Mouse (Mus musculus) thymus, postnatal 25 days (tissue): ENCODE measurements around the gene Mamstr.
"Not testable (repeated sequence)": the region's sequence is repeated elsewhere in the genome, so short reads cannot be mapped to it uniquely, and the experiment has no call there.

Source experiments
- DNase-seq: peaks from one replicate; pipeline ENCODE4 v3.0.0; 2022

Gene Mamstr

DNA sequence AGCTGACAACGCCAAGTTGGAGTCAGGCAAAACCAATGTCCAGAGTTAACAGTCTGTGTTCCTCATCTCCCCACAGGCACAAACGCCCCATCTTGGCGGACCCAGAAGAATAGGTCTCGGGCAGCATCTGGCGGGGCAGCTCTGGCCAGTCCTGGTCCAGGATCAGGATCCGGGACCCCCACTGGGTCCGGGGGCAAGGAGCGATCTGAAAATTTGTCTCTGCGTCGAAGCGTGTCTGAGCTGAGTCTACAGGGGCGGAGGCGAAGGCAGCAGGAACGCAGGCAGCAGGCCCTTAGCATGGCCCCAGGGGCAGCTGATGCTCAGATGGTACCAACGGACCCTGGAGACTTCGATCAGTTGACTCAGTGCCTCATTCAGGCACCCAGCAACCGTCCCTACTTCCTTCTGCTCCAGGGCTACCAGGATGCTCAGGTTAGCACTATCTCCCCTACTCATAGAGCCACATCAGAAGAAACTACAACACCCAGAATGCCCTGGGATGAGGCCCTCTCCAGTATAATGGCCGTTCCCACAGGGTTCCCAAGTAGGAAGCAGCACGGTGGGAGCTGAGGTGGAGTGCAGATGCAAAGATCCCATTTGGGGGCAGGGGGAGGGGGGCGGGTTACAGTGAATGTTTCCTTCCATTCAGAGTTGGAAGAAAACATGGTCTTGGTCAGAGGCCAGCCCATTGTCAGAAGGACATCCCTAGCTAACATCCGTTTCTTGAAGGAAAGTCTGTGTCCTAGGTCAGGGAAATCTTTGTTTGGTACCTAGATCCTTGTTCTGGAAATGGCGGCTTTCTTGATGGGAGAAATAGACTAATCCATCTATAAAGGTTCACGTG, 9.5 kb upstream of the Mamstr start:
- no peak for DNase-seq

DNA sequence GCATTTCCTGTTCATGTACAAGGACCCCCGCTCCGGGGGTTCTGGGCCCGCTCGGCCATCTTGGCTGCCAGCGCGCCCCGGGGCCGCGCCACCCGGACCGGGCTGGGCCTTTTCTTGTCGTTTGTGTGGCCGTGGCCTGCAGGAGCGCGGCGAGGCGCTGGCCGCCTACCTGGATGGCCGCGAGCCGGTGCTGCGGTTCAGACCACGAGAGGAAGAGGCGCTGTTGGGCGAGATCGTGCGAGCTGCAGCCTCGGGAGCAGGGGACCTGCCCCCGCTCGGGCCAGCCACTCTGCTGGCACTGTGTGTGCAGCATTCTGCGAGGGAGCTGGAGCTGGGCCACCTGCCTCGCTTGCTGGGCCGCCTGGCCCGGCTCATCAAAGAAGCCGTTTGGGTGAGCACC, 7.3 kb upstream of the Mamstr start:
- no peak for DNase-seq

GRCm38 (mm10) chr7:45634946-45635681, 4.7 kb upstream of the Mamstr start:
- no peak for DNase-seq

DNA sequence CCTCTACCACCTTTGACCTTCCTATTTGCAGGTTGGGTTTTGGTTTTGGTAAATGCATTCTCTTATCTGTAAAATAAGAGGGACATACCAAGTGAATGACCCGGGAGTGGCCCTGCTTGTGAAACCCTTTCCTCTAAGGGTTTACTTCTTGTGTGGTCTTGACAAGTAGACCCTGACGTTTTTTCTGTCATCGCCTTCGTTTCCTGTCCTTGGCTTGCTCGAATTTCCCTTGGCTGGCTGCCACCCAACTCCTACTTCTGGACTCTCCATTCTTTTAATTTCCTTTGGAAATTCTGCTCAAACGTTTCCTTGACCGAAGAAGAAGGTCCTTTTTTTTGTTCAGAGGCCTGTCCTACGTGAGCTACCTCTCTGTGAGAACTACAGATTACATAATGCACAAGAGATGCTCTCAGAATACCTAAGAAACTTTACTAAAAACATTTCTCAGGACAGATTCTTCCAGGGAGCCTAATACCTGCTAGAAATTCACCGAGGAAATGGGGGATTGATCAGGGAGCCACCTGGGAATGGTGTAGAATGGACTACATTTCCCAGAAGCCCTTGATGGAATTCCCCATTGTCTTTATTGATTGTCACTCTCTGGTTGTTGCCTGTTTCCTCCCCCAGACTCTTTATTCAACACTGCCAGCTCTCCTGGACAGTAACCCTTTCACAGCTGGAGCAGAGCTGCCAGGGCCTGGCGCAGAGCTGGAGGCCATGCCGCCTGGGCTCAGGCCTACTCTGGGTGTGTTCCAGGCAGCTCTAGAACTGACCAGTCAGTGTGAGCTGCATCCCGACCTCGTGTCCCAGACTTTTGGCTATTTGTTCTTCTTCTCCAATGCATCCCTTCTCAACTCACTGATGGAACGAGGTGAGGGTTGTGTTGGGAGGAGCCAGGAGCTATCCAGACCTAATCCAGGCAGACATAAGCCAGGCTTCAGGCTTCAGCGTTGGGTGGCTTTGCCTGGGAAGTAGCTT, 3.8 kb upstream of the Mamstr start:
- DNase-seq: no peak

DNA sequence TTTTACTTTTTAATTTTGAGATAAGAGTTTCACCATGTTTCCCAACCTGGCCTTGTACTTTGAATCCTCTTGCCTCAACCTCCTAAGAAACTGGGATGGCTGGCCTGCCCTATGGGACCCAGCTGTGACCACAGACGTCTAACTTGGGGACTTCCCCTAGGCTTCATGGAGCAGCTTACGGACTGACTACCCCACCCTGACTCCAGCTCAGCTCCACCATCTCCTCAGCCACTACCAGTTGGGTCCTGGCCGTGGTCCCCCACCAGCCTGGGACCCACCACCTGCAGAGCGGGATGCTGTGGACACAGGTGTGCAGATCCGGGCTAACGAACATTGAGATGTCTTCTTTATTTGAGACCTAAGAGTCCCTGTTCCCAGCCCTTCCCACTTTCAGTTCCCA, 2.1 kb upstream of the Mamstr start:
- no peak for DNase-seq

- no peak for DNase-seq
Measured at GRCm38 (mm10) chr7:45638623-45639401, 965 bp upstream of the Mamstr start.

DNA sequence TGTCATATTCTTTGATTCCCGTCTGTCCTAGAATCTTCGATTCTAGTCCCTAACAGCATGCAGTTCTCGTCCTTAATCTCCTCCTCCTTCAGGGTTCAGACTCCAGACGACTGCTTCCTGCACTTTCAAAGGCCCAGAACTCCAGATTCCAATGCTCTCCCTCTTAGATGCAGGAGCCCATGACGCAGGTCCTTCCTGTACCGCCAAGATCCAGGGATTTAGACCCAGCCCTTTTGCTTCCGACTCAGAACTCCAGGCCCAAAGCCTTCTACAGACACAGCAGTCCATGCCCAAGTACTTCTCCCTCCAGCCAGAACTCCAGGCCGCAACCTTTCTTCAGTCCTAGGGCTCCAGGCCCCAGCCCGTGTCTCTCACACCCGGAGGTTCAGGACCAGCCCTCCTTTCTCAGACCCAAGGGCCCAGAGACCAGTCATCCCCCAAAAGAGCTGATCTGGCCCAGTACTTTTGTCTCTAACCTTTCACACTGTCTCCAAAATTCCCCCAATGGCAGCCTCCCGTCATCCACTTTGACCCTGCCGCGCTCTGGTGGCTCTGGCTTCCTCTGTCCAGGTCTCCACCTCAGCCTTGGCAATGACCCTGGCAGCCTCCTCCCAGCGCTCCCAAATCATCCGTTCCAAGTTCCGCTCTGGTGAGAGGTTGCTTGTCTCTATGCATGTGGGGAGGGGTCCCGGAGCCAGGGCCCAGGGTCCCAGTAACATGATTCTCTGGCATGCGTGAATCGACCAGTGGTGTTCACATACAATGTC, 597 bp downstream of the Mamstr start:
- DNase-seq: no peak

DNA sequence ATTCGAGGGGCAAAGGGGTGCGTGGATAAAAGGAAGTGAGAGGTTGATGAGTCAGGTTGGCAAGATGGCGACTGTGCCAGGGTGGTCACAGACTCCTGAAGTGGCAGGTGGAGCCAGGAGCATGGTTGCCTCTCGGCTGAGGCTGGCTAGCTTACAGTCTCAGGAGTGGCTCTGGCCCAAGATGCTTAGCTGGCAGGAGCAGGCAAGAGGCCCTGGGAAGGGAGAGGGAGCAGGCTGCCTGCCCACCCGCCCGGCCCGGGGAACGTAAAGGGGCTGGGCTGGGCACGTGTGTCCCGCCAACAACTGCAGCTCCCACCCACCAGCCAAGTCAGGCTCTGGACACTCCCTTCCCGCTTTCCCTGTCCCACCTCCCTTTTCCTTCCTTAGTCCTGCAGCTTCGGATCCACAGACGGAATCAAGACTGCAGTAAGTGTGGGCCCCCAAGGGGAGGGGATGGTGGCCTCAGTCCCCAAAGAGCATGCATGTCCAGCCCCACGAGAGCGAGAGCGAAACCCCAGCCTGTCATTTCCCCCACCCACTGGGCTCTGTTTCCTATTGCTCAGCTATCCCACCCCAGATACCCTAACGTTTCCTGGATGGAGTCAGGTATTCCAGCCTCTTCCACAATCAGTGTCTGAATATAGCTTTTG, 1.7 kb downstream of the Mamstr start:
- DNase-seq: no peak

- DNase-seq: no peak
Measured at GRCm38 (mm10) chr7:45642083-45642482, 2.3 kb downstream of the Mamstr start.

GRCm38 (mm10) chr7:45642503-45643255, 2.9 kb downstream of the Mamstr start:
- DNase-seq: no peak

GRCm38 (mm10) chr7:45643441-45644178, 3.8 kb downstream of the Mamstr start:
- DNase-seq: peak; percentile 82

GRCm38 (mm10) chr7:45644183-45644582, 4.4 kb downstream of the Mamstr start:
- DNase-seq: no peak

DNA sequence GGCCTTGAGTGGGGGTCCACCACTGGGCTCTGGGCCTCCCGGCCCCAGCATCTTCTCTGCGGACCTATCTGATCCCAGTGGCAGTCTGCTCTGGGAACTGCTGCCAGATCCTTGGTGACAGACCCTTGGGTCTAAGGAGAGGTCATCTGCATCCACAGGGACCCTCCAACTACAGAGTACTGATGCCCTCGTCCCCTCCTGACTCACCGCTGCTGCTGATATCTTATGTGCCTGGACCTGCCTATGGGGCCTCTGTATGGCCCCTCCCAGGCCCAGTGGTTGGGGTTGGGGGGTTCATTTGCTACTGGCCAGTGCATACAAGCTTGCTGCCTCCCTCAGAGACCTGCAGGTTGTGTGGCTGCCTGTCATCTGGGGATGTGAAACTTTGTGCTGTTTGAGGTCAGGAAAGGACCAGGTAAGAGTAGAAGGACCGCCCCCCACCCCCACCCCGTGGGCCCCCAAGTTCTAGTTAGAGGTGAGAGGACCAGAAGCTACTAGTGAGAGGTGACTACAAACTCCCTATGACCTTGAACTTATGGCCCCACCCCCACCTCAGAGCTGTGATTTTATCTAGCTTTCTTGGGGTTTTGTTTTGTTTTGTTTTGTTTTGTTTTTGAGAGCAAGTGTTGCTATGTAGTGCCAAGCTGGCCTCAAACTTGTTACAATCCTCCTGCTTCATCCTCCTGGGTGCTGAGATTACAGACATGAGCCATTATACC, 5.3 kb downstream of the Mamstr start:
- DNase-seq: no peak

- DNase-seq: no peak
Measured at GRCm38 (mm10) chr7:45645591-45645971, 5.8 kb downstream of the Mamstr start.

- no peak for DNase-seq
Measured at GRCm38 (mm10) chr7:45646671-45647070, 6.9 kb downstream of the Mamstr start.

- no peak for DNase-seq
Measured at GRCm38 (mm10) chr7:45649351-45649750, 9.6 kb downstream of the Mamstr start.

DNA sequence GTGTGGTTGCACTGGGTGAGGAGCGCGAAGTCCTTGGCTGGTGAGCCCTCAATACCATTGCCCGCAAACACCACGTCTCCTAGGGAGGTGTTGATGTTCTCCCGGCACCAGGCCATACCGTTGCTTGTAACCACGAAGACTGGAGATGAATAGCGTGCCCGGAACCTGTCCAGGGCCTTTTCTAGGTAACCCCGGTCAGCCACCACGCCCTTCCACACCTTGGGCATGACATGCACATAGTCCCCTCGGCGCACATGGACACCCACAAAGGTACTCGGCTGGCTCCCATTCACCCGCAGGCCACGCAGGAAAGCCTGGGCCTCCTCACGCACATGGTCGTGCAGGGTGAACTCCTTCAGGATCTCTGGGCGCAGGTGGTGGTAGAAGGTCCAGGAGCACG, 10.7 kb downstream of the Mamstr start:
- not testable (repeated sequence) for DNase-seq

GRCm38 (mm10) chr7:45654424-45655047, 14.8 kb downstream of the Mamstr start:
- DNase-seq: no peak
